Mouse (Mus musculus): Measurements from ENCODE around the gene Utrn.

GRCm38 (mm10) chr10:12865201-12865600 lies 4.0 kb downstream of the Utrn start:
- no peak for TF ChIP-seq CTCF (IDR thresholded peaks at IDR 0.05; ENCODE audit: low read depth, low read length)
- TF ChIP-seq GATA2 (IDR thresholded peaks at IDR 0.05; ENCODE audit: borderline replicate concordance, low read depth, low read length) = no peak
- no peak for TF ChIP-seq GATA1 (IDR thresholded peaks at IDR 0.05; ENCODE audit: borderline replicate concordance, low read length)
- TF ChIP-seq POLR2AphosphoS5 (IDR thresholded peaks at IDR 0.05; ENCODE audit: insufficient replicate concordance, low read depth, low read length) = no peak
